Mouse (Mus musculus): ENCODE measurements around the gene Hnrnpa3.

DNA sequence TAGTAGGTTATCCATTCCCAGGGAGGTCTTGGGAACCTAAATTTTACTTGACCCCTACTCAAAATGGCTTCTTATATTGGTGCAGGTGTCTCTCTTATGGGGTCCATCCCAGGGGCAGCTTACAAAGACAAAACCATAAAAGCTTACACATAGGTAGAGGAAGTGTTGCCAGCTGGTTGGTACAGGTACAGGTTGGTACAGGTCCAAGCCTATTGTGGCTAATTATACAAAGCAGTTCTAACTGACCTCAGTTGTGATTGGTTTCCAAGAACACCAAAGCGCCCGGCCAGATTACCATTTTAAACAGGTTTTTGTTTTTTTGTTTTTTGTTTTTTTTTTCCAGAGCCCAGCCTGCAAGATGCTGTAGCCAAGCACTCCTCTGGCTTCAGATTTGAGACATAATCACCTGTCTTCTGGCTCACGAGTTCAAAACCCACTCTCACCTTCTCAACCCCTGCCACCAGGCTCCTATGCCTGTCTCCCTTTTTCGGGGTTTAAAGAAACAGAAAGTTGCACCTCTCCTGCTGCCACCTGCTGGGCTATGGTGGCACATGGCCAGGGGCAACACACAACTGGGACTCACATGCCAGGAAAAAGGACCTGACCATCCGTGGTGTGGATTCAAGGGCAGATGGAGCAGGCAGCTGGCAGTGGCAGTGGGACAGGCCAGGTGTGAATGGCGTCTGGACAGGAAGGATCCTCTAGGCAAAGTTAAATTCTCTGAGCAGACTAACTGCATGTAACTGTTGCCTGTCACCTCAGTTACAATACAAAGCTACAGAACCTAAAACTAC is 22.6 kb upstream of the Hnrnpa3 start:
- TF ChIP-seq CTCF (IDR thresholded peaks at IDR 0.05; ENCODE audit: low read depth) (peak; percentile 73), EP300 (optimal IDR thresholded peaks at IDR 0.05) (no peak)

Data from stomach, postnatal 0 days (tissue).